Mouse (Mus musculus) intestine, embryonic 14.5 days (tissue): Measurements from ENCODE around the gene Cela3a. TPM values are rescaled to one million over a fixed set of nuclear protein-coding genes. Genes with fewer than 3 reads are reported as not detected.
A peak's percentile ranks its signal among the peaks of the same experiment; 100 is the strongest.

Source experiments
- ATAC-seq: fragments of 200-750 bp; cut with Nextera tagmentation; replicated peaks from 2 replicates; pipeline ENCODE4 v1.8.0; 2017; ENCODE audit warnings: low read depth, moderate number of reproducible peaks, moderate TSS enrichment, moderate library complexity; ENCODE audit not compliant: low FRiP score, low TSS enrichment
- DNase-seq: peaks from one replicate; pipeline ENCODE4 v3.0.0-alpha.2; 2018; ENCODE audit warnings: low spot score
- H3K27ac ChIP-seq: fragments of 300-500 bp; sonication (generic); 2 replicates; pipeline ENCODE4 v1.5.1; 2014; ENCODE audit warnings: low read depth, mild to moderate bottlenecking, control low read depth
- H3K27me3 ChIP-seq: fragments of 300-500 bp; sonication (generic); replicated peaks from 2 replicates; pipeline ENCODE4 v1.6.1; 2014; ENCODE audit warnings: low read length, control low read depth; ENCODE audit not compliant: control insufficient read depth, insufficient read depth
- H3K36me3 ChIP-seq: fragments of 300-500 bp; sonication (generic); 2 replicates; pipeline ENCODE4 v1.6.1; 2014; ENCODE audit warnings: low read length, control low read depth; ENCODE audit not compliant: control insufficient read depth, insufficient read depth
- H3K4me1 ChIP-seq: fragments of 300-500 bp; sonication (generic); replicated peaks from 2 replicates; pipeline ENCODE4 v1.6.1; 2014; ENCODE audit warnings: low read length, control low read depth, mixed read lengths; ENCODE audit not compliant: control insufficient read depth, insufficient read depth
- H3K4me2 ChIP-seq: fragments of 300-500 bp; sonication (generic); 2 replicates; pipeline ENCODE4 v1.6.1; 2014; ENCODE audit warnings: low read length
- H3K4me3 ChIP-seq: fragments of 300-500 bp; sonication (generic); 2 replicates; pipeline ENCODE4 v1.5.1; 2014; ENCODE audit warnings: low read depth, low read length, control low read depth, mixed read lengths
- H3K9ac ChIP-seq: fragments of 300-500 bp; sonication (generic); 2 replicates; pipeline ENCODE4 v1.6.1; 2014; ENCODE audit warnings: mild to moderate bottlenecking, low read length
- H3K9me3 ChIP-seq: fragments of 300-500 bp; sonication (generic); 2 replicates; pipeline ENCODE4 v1.6.1; 2016; ENCODE audit warnings: low read length, control low read depth; ENCODE audit not compliant: control insufficient read depth
- WGBS: fragments of 180-500 bp; shearing (Covaris S2); extraction: QIAGEN DNeasy Blood & Tissue Kit; methylation state at CpG from one replicate; pipeline ENCODE4 v1.1.7; 2014; 5-methylcytosine and 5-hydroxymethylcytosine counted together
- polyA plus RNA-seq: library from polyadenylated mRNA; unstranded; fragments of >200 nt; fragmentation: Nextera tagmentation; extraction: Ambion mirVana; gene quantifications from 2 replicates; pipeline ENCODE4 v1.2.1, GENCODE M21; 2014

The Cela3a gene
- polyA plus RNA-seq, 1 experiment from 2014 or later = not detected

DNA sequence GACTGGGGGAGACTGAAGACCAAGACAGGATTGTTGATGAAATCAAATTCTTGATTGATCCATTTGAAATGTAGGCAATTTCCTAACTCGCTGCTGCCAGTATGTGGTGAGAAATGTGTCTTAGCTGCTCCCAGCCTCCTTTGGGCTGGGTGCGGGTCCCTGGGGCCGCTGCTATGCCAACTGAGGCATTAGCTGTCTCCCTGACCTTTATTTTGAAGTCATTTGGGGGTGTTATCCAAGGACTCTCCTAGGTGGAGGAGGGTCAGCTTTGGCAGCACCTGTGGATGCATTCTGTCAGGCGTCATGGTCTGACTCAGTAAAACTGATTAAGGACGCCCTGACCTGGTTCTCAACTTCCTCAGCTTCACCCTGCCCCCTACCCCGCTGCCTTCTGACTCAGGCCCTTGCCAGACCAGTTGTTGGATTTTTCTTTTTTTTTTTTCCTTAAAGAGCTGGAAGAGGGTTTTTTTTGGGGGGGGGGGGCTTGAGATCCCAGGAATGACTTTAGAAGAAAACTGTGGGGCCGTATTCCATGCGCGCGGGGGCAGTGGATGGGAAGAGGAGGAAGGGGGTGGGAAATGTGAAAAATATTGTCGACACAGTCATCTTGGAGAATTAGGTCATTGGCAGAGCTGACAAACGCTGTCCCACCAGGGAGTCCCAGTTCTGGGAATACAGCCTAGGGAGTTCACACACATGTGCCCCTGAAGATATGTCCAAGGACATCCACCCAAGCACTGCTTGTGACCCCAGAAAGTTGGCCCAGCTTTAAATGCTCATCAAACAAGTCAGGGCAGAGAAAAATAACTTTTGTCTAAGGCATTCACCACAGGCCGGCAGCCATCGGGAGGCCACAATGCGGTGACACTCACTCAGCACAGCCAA, 12.7 kb downstream of the Cela3a start:
- Histone ChIP-seq H3K27ac (no peak overlapping the region), H3K4me2 (no peak overlapping the region), H3K4me3 (no peak overlapping the region), H3K9ac (no peak overlapping the region), H3K27me3 (no peaks in the 10 kb centered on the region), H3K36me3 (no peaks in the 10 kb centered on the region), H3K4me1 (no peaks in the 10 kb centered on the region), H3K9me3 (no peaks in the 10 kb centered on the region)
- 75% methylated on average over 15 of the region's 15 CpGs for WGBS
- no peak for ATAC-seq
- no peak for DNase-seq

DNA sequence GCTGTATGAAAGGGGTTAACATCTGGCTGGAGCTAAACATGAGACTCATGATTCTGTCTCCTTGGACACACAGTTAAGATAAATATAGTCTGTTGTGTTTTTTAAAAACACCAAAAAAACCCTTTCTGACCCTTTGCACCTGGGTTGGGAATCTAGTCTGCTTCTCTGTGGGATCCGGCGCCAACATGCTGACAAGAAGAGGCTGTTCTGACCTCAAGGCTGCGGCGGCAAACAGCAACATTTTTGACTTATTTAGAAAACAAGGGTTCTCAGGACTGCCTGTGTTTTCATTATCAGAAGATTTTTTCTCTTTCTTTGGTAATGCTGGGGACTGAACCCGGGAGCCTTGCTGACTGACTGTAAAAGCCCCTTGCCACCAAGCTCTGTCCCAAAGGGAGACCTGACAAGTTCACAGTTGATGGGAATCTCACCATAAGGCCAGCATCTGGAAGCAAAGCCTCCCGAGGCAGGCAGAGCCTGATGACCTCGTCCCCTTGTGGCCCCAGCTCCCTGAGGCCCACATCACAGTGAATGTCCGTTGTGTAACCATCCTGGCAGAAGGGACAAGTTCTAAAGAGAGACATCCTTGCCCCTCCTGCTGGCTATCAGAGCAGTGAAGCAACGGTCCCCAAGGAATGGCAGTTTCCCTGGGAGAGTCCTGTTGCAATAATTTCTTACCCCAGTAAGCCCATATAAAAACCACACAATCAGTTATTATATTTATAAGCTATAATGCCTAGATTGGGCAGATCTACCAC, 16.0 kb downstream of the Cela3a start:
- Histone ChIP-seq H3K4me3 (no peak overlapping the region), H3K27me3 (no peaks in the 10 kb centered on the region), H3K9me3 (no peaks in the 10 kb centered on the region), H3K4me2 (no peak overlapping the region), H3K27ac (no peak overlapping the region), H3K9ac (no peak overlapping the region), H3K4me1 (peaks cover 3% of the 10 kb centered on the region; the same call in 1 of the 2 replicates), H3K36me3 (no peaks in the 10 kb centered on the region)
- no peak for DNase-seq
- ATAC-seq = no peak
- WGBS = 55% methylated on average over 9 of the region's 9 CpGs

DNA sequence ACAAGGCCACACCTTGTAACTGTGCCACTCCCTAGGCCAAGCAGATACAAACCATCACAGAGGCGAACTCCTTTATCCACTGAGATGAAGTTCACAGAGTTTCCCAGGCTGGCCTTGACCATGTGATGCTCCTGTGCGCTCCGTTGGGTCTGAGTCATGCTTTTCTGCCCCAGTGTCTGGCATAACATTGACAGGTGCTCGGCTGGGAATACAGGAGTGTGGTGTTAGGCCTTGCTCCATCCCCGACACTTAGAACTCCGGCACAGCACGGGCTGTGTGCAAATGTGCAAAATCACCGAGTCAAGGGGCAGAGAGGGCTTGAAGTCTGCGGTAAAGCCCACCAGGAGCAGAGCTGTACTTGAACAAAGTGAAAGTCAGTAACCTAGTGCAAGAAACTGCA, 16.7 kb downstream of the Cela3a start:
- WGBS = 82% methylated on average over 9 of the region's 9 CpGs
- H3K9me3 ChIP-seq = no peaks in the 10 kb centered on the region
- no peak overlapping the region for H3K4me2 ChIP-seq
- DNase-seq = no peak
- no peak overlapping the region for H3K4me3 ChIP-seq
- ATAC-seq = no peak
- no peak overlapping the region for H3K27ac ChIP-seq
- H3K36me3 ChIP-seq = no peaks in the 10 kb centered on the region
- no peaks in the 10 kb centered on the region for H3K27me3 ChIP-seq
- H3K4me1 ChIP-seq = peaks cover 3% of the 10 kb centered on the region; the same call in 1 of the 2 replicates
- H3K9ac ChIP-seq = no peak overlapping the region

DNA sequence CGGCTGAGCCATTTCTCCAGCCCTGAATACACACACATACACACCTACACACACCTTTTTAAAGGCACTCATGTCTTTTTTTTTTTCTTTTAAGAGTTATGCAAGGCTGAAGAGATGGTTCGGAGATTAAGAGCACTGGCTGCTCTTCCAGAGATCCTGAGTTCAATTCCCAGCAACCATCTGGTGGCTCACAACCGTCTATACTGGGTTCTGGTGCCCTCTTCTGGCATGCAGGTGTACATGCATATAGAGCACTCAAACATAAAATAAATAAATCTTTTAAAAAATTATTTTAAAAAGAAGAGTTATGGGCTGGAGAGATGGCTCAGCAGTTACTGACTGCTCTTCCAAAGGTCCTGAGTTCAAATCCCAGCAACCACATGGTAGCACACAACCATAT, 18.3 kb downstream of the Cela3a start:
- Histone ChIP-seq H3K36me3 (no peaks in the 10 kb centered on the region), H3K9me3 (no peaks in the 10 kb centered on the region), H3K27ac (no peak overlapping the region), H3K4me3 (no peak overlapping the region), H3K9ac (no peak overlapping the region), H3K27me3 (no peaks in the 10 kb centered on the region), H3K4me2 (no peak overlapping the region), H3K4me1 (peaks cover 9% of the 10 kb centered on the region)
- WGBS = 83% methylated on average over 3 of the region's 3 CpGs
- ATAC-seq = no peak
- DNase-seq = no peak

DNA sequence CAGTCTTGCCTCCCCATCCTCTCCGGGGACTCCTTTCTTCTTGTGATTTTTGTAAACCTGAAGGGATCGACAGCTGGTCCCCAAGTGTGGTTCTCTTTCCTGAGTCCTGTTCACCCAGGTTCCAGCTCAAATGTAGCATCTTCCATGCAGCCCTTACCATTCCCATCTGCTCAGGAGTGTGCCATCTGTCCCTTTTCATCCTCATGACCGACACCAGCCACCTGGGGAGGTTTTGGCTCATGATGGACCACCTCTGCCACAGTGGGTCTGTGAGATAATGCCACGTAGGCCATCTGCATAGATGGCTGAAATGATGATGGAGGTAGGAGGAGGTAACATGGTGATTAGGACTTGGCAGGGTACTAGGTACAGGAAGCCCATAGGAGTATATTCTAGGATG, 19.4 kb downstream of the Cela3a start:
- Histone ChIP-seq H3K27me3 (no peaks in the 10 kb centered on the region), H3K9me3 (no peaks in the 10 kb centered on the region), H3K9ac (no peak overlapping the region), H3K27ac (no peak overlapping the region), H3K4me1 (peaks cover 9% of the 10 kb centered on the region), H3K4me3 (no peak overlapping the region), H3K4me2 (no peak overlapping the region), H3K36me3 (no peaks in the 10 kb centered on the region)
- ATAC-seq (no peak), DNase-seq (no peak)
- WGBS = 89% methylated on average over 4 of the region's 4 CpGs

DNA sequence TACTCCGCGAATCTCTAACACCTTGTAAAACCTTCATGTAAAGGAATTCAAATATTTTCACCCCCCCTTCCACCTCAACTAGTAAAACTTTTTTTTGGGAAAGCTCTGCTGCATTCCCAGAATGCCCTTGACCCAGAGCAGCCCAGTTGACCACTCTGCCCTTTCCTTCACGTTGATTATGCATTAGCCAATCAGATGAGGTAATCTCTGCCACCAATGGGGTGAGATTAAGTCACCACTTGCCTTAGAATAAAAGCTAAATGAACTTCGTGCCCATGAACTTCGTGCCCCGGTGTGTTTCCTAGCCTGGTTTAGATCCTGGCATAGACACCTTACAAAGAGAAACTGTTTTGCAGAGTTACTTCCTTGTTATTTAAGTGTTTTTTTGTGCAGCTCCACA, 20.6 kb downstream of the Cela3a start:
- Histone ChIP-seq H3K4me2 (peak overlapping the region; percentile 94), H3K4me1 (peaks cover 9% of the 10 kb centered on the region), H3K27me3 (no peaks in the 10 kb centered on the region), H3K9ac (peak overlapping the region; percentile 88), H3K4me3 (peak overlapping the region; percentile 95), H3K36me3 (no peaks in the 10 kb centered on the region), H3K27ac (peak overlapping the region; percentile 90; the same call in 1 of the 2 replicates), H3K9me3 (no peaks in the 10 kb centered on the region)
- peak; percentile 20; the same call in 1 of the 2 replicates for ATAC-seq
- WGBS = 46% methylated on average over 6 of the region's 6 CpGs
- DNase-seq = no peak

DNA sequence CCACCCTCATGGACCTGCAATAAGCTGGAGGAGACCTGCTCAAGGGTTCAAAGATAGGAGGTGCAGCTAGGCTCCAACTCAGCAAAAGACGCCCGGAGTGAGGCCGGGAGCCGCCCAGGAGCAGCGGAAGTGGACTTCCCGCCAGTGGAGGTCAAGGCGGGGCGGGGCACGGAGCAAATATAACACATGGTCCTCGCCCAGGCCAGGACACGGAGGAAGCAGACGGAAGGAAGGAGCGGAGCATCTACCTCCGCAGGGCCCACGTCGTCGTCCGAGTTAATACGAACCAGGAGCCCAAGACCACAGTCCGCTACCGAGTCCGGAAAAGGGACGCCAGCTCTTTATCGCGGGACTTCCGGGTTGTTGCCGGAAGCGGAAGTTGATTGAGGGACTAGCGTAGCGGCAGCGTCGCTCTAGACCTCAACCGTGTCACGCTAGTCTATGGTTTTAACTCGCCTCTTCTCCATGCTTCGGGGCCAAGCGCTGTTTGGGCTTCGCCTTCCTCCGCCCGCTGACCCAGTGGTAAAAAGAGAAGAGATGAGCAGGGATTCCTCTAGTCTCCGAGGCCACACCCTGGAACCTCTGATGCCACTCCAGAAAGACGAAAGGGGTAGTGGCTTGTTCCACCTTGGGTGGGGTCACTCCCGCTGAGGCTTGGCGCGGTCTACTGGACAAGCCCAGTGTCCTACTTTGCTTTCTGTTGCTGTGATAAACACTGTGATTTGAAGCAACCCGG, 21.4 kb downstream of the Cela3a start:
- DNase-seq (peak; percentile 94), ATAC-seq (peak; percentile 87)
- peak overlapping the region; percentile 95 for H3K4me3 ChIP-seq
- H3K9me3 ChIP-seq = no peaks in the 10 kb centered on the region
- H3K4me2 ChIP-seq = peak overlapping the region; percentile 94
- peaks cover 9% of the 10 kb centered on the region for H3K4me1 ChIP-seq
- peak overlapping the region; percentile 90 for H3K27ac ChIP-seq
- no peaks in the 10 kb centered on the region for H3K36me3 ChIP-seq
- H3K9ac ChIP-seq = peak overlapping the region; percentile 88
- H3K27me3 ChIP-seq = no peaks in the 10 kb centered on the region
- under 1% methylated on average over 46 of the region's 46 CpGs for WGBS

DNA sequence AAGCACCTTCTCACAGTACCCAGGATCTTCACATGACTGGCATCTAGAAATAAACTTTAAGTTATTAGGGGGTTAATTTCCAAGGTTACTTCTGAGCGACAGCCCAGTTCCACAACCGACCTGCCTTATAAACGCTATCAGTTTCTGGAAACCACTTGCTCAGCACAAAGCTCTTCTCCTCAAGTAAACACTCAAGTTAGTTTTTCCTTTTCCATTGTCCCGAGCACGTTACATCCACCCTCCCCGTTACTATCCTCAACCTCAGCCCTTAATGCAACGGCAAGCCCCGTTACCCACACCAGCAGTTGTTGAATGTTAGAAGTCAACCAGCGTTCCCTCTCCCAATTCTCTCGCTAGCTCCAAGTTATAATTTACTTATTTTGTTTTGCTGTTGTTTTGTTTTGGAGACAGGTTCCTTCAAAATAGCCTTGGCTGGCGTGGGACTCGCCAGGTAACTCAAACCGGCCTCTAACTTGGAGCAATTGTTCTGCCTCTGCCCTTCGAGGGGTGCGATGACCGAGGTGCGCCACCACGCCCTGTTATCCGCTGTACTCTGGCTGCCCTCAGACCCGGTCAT, 22.0 kb downstream of the Cela3a start:
- DNase-seq (no peak), ATAC-seq (no peak)
- peaks cover 9% of the 10 kb centered on the region for H3K4me1 ChIP-seq

More for the DNA sequence above, 22.0 kb downstream of the Cela3a start:
- H3K9ac ChIP-seq = peak overlapping the region; percentile 88
- H3K27me3 ChIP-seq = no peaks in the 10 kb centered on the region
- peak overlapping the region; percentile 95 for H3K4me3 ChIP-seq
- H3K9me3 ChIP-seq = no peaks in the 10 kb centered on the region
- H3K27ac ChIP-seq = peak overlapping the region; percentile 90
- H3K36me3 ChIP-seq = no peaks in the 10 kb centered on the region
- H3K4me2 ChIP-seq = peak overlapping the region; percentile 94
- 1% methylated on average over 20 of the region's 20 CpGs for WGBS
